Mouse (Mus musculus): ENCODE measurements around the gene Klhl9. TPM values are rescaled to one million over a fixed set of nuclear protein-coding genes. Genes with fewer than 3 reads are reported as not detected.

Klhl9 gene
- polyA plus RNA-seq, 1 experiment from 2014 or later = 177 TPM

DNA sequence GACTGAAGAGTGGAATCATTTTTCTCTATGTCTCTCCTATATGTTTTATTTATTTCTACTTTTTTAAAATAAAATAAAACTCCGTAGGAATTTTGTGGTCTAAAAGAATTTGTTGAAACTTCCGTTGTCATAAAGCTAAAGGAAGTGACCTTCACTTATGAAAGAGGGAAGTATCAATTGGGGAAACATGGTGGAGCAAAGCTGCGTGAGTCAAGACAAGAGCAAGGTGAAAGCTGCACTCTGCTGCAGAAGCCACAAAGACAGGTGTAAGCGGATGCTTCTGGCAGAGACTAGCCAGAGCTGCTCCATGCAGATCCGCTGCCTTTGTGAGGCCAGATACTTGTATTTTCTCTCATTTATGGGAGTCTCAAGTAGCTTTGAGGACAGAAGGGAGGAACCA is 23.5 kb downstream of the Klhl9 start:
- Histone ChIP-seq H3K27ac (replicated peaks; ENCODE audit: low read depth, low read length) (no peak overlapping the region), H3K27me3 (ENCODE audit: control insufficient read depth, insufficient read depth, low read length) (no peaks in the 10 kb centered on the region), H3K4me3 (replicated peaks; ENCODE audit: low read depth, low read length) (no peak overlapping the region), H3K4me2 (ENCODE audit: low read length) (no peak overlapping the region), H3K9ac (replicated peaks; ENCODE audit: low read length) (no peak overlapping the region), H3K4me1 (ENCODE audit: control insufficient read depth, insufficient read depth, low read length) (no peaks in the 10 kb centered on the region), H3K9me3 (ENCODE audit: control insufficient read depth, low read length) (no peaks in the 10 kb centered on the region), H3K36me3 (ENCODE audit: control insufficient read depth, insufficient read depth, low read length) (no peaks in the 10 kb centered on the region)
- 87% methylated on average over 5 of the region's 5 CpGs for WGBS
- DNase-seq (no peak), ATAC-seq (ENCODE audit: low FRiP score, low TSS enrichment) (no peak)

DNA sequence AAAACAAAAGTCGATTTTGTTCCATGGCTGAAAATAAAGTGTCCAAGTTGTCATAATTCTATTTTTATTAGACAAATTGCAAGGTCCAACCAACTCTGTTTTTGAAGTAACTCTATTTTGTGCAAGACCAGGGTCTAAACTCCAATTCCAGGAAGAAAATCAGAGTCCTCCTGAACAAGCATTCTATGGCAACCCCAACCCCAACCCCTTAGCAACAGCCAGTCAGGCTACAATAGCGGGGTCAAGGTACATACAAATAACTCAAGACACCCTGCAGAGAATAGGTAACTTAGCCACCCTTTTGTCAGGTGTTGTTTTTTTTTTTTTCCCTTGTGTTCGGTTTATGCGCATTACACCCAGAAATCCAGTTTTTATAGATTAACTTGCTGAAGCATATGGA is 24.5 kb downstream of the Klhl9 start:
- ATAC-seq (ENCODE audit: low FRiP score, low TSS enrichment) = no peak
- Histone ChIP-seq H3K4me1 (ENCODE audit: control insufficient read depth, insufficient read depth, low read length) (no peaks in the 10 kb centered on the region), H3K27me3 (ENCODE audit: control insufficient read depth, insufficient read depth, low read length) (no peaks in the 10 kb centered on the region), H3K4me3 (replicated peaks; ENCODE audit: low read depth, low read length) (no peak overlapping the region), H3K9me3 (ENCODE audit: control insufficient read depth, low read length) (no peaks in the 10 kb centered on the region), H3K4me2 (ENCODE audit: low read length) (no peak overlapping the region), H3K9ac (replicated peaks; ENCODE audit: low read length) (no peak overlapping the region), H3K36me3 (ENCODE audit: control insufficient read depth, insufficient read depth, low read length) (no peaks in the 10 kb centered on the region), H3K27ac (replicated peaks; ENCODE audit: low read depth, low read length) (no peak overlapping the region)
- WGBS = 87% methylated on average over 4 of the region's 4 CpGs
- DNase-seq = no peak

DNA sequence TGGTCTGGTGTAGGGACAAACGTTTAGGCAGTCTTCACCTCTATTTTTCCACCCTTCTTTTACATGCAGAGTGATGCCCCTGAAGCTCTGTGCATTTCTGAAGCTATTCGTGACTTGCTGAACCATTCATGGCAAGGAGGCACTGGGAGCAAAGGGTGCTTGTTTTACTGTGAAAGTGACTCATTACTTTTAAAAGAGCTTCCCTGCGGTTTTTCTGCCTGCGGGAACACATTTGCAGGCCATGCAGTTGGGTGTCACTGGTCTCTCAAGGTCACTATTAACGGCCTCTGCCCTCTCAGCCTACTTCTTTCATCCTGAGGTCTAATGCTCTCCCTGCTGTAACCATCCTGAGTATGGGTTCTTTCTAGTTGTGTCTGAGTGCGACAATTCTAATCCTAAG is 25.2 kb downstream of the Klhl9 start:
- Histone ChIP-seq H3K4me3 (replicated peaks; ENCODE audit: low read depth, low read length) (no peak overlapping the region), H3K4me2 (ENCODE audit: low read length) (no peak overlapping the region), H3K27ac (replicated peaks; ENCODE audit: low read depth, low read length) (no peak overlapping the region), H3K27me3 (ENCODE audit: control insufficient read depth, insufficient read depth, low read length) (no peaks in the 10 kb centered on the region), H3K4me1 (ENCODE audit: control insufficient read depth, insufficient read depth, low read length) (no peaks in the 10 kb centered on the region), H3K36me3 (ENCODE audit: control insufficient read depth, insufficient read depth, low read length) (no peaks in the 10 kb centered on the region), H3K9ac (replicated peaks; ENCODE audit: low read length) (no peak overlapping the region), H3K9me3 (ENCODE audit: control insufficient read depth, low read length) (no peaks in the 10 kb centered on the region)
- DNase-seq (no peak), ATAC-seq (ENCODE audit: low FRiP score, low TSS enrichment) (no peak)
- 71% methylated on average over 6 of the region's 6 CpGs for WGBS

DNA sequence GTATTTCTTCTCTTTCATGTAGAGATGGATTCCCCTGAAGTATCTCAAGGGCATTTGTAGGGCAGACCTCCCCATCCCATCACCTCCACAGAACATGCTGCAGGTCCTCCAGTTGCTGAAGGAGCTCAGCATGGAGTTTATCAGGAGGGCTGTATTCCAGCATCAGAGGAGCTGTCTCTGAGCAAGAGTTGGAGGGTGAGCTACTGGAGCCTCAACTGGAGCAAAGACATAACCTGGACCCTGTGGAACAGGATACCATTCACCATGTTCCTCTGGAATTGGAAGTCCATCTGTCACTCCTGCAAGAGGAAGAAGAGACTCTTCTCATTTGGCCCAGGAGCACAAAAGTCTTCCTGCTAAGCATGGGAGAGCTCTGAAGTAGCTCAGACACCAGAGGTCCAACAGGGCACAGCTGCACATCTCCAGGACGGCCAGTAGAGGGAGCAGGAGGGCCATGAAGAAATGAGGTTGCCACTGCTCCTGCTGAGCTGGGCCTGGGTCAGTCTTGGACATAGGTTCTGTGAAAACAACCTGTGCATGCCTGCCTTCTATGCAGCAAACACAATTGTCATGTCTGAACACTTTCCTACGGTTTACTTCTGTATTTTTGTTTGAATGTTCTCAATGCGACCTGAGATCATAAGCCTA is 25.9 kb downstream of the Klhl9 start:
- DNase-seq (peak; percentile 88), ATAC-seq (ENCODE audit: low FRiP score, low TSS enrichment) (peak; percentile 81)
- Histone ChIP-seq H3K27me3 (ENCODE audit: control insufficient read depth, insufficient read depth, low read length) (no peaks in the 10 kb centered on the region), H3K4me3 (replicated peaks; ENCODE audit: low read depth, low read length) (no peak overlapping the region), H3K9ac (replicated peaks; ENCODE audit: low read length) (no peak overlapping the region), H3K36me3 (ENCODE audit: control insufficient read depth, insufficient read depth, low read length) (no peaks in the 10 kb centered on the region), H3K9me3 (ENCODE audit: control insufficient read depth, low read length) (no peaks in the 10 kb centered on the region), H3K4me2 (ENCODE audit: low read length) (no peak overlapping the region), H3K4me1 (ENCODE audit: control insufficient read depth, insufficient read depth, low read length) (no peaks in the 10 kb centered on the region), H3K27ac (replicated peaks; ENCODE audit: low read depth, low read length) (no peak overlapping the region)
- WGBS = 26% methylated on average over 3 of the region's 3 CpGs

DNA sequence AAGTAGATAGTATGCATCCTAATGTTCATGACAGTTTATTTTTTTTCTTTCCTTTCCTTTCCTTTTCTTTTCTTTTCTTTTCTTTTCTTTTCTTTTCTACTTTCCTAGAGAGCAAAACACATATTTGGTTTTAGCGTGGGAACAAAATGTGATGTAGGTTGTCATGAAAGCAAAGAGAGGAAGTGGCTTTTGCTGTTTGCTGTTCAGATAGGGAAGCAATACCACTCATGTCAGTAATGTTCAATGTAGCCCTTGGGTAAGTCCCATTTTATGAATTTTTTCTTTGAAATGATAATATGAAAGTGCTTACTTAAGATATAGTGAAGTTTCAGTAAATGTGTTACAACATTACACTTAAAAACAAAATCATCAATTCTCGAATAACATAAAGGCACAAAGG is 28.9 kb downstream of the Klhl9 start:
- DNase-seq (no peak), ATAC-seq (ENCODE audit: low FRiP score, low TSS enrichment) (no peak)
- no peak overlapping the region for H3K4me2 ChIP-seq (ENCODE audit: low read length)
- H3K4me1 ChIP-seq (ENCODE audit: control insufficient read depth, insufficient read depth, low read length) = no peaks in the 10 kb centered on the region
- H3K4me3 ChIP-seq (replicated peaks; ENCODE audit: low read depth, low read length) = no peak overlapping the region
- WGBS = 91% methylated on average over 2 of the region's 2 CpGs
- no peaks in the 10 kb centered on the region for H3K36me3 ChIP-seq (ENCODE audit: control insufficient read depth, insufficient read depth, low read length)
- no peak overlapping the region for H3K9ac ChIP-seq (replicated peaks; ENCODE audit: low read length)
- no peaks in the 10 kb centered on the region for H3K9me3 ChIP-seq (ENCODE audit: control insufficient read depth, low read length)
- no peak overlapping the region for H3K27ac ChIP-seq (replicated peaks; ENCODE audit: low read depth, low read length)
- H3K27me3 ChIP-seq (ENCODE audit: control insufficient read depth, insufficient read depth, low read length) = no peaks in the 10 kb centered on the region

DNA sequence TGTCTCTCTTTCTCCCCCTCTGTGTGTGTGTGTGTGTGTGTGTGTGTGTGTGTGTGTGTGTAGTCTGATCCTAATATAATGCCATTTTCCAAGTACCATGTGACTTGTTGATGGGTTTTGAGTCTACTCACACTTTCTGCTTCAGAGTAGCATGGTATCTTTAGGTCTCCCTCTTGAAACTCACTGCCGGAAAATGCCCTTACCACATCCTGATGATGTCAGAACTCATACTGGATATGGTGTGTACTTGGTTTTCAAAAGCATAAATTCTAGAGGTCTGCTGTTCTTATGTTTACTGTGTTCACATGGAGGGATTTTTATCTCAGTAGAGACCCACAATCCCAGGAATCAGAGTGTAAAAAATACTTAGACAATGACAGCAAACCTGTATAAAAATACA is 29.7 kb downstream of the Klhl9 start:
- Histone ChIP-seq H3K27ac (replicated peaks; ENCODE audit: low read depth, low read length) (no peak overlapping the region), H3K4me2 (ENCODE audit: low read length) (no peak overlapping the region), H3K27me3 (ENCODE audit: control insufficient read depth, insufficient read depth, low read length) (no peaks in the 10 kb centered on the region), H3K4me1 (ENCODE audit: control insufficient read depth, insufficient read depth, low read length) (no peaks in the 10 kb centered on the region), H3K9ac (replicated peaks; ENCODE audit: low read length) (no peak overlapping the region), H3K36me3 (ENCODE audit: control insufficient read depth, insufficient read depth, low read length) (no peaks in the 10 kb centered on the region), H3K9me3 (ENCODE audit: control insufficient read depth, low read length) (no peaks in the 10 kb centered on the region), H3K4me3 (replicated peaks; ENCODE audit: low read depth, low read length) (no peak overlapping the region)
- 90% methylated on average over 1 of the region's 1 CpGs for WGBS
- ATAC-seq (ENCODE audit: low FRiP score, low TSS enrichment) (no peak), DNase-seq (no peak)

DNA sequence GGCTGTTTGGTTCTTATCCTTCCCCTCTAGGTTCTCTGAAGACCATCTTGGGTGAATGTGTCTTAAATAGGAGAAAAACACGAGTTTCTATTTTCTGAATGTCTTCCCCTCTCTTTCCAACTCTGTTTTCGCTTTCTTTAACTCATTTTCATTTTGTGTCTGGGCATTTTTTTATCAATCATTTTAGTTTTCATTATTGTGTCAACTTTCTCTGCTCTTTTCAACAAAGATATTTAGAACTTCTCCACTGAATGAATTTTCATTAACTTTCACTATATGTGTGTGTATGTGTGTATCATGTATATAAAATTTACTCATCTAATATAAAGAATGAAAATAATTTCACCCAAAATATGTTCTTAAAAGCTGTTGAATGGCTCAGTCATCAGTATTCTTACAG is 31.0 kb downstream of the Klhl9 start, which contains the start of gene Ifnab:
Gene Ifnab, minus strand, starts transcription at position 101 of the 400 bp plus-strand sequence.
- DNase-seq = no peak
- WGBS = 65% methylated on average over 2 of the region's 2 CpGs

DNA sequence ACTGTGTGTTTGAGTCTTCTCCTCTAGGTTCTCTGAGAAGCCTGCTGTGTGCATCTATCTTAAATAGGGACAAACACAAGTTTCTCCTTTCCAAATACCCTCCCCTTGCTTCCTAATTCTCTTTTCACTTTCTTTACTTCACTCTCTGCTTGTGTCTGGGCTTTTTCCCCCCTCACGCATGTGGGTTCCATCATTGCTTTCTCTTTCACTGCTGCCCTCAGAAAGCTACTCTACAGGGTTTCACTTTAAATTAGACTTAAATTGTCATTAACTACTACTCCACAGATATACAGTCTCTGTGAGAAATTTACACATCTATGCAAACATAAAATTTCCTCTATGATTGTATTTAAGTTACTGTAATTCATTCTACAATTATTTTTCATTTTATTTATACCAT is 38.5 kb downstream of the Klhl9 start, which contains the start of gene Ifna2:
Gene Ifna2, minus strand, starts transcription at position 101 of the 400 bp plus-strand sequence.
- no peak for DNase-seq
- no peak for ATAC-seq (ENCODE audit: low FRiP score, low TSS enrichment)
- Histone ChIP-seq H3K4me1 (ENCODE audit: control insufficient read depth, insufficient read depth, low read length) (no peaks in the 10 kb centered on the region), H3K4me2 (ENCODE audit: low read length) (no peak within 1 kb of the TSS), H3K27me3 (ENCODE audit: control insufficient read depth, insufficient read depth, low read length) (no peaks in the 10 kb centered on the region), H3K9ac (replicated peaks; ENCODE audit: low read length) (no peak within 1 kb of the TSS), H3K4me3 (replicated peaks; ENCODE audit: low read depth, low read length) (no peak within 1 kb of the TSS), H3K36me3 (ENCODE audit: control insufficient read depth, insufficient read depth, low read length) (no peaks in the 10 kb centered on the region), H3K9me3 (ENCODE audit: control insufficient read depth, low read length) (no peaks in the 10 kb centered on the region), H3K27ac (replicated peaks; ENCODE audit: low read depth, low read length) (no peak within 1 kb of the TSS)
- 86% methylated on average over 1 of the region's 1 CpGs for WGBS

More for the DNA sequence above, 31.0 kb downstream of the Klhl9 start, which contains the start of gene Ifnab:
- Histone ChIP-seq H3K27ac (replicated peaks; ENCODE audit: low read depth, low read length) (no peak within 1 kb of the TSS), H3K4me2 (ENCODE audit: low read length) (no peak within 1 kb of the TSS), H3K9ac (replicated peaks; ENCODE audit: low read length) (no peak within 1 kb of the TSS), H3K4me1 (ENCODE audit: control insufficient read depth, insufficient read depth, low read length) (no peaks in the 10 kb centered on the region), H3K36me3 (ENCODE audit: control insufficient read depth, insufficient read depth, low read length) (no peaks in the 10 kb centered on the region), H3K4me3 (replicated peaks; ENCODE audit: low read depth, low read length) (no peak within 1 kb of the TSS), H3K9me3 (ENCODE audit: control insufficient read depth, low read length) (no peaks in the 10 kb centered on the region), H3K27me3 (ENCODE audit: control insufficient read depth, insufficient read depth, low read length) (no peaks in the 10 kb centered on the region)
- no peak for ATAC-seq (ENCODE audit: low FRiP score, low TSS enrichment)

DNA sequence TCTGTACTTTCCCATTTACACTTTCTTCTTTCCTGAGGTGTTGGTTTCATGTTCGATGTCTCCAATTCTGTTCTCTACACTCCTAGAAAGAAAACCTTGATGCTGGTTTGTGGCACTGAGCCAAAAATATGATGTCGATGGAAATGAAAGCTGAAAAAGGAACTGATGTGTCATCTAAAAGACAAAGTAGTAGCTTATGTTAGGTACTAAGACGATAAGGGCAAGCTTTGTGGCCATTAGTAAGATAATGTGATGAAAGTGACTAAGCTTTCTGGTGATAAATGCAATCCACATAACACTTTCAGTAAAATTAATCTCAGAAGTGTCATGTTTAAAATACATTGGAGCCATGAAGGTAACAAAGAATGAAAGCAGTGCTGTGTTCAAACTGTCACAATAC is 40.9 kb downstream of the Klhl9 start:
- H3K9me3 ChIP-seq (ENCODE audit: control insufficient read depth, low read length) = no peaks in the 10 kb centered on the region
- ATAC-seq (ENCODE audit: low FRiP score, low TSS enrichment) (no peak), DNase-seq (no peak)
- H3K4me1 ChIP-seq (ENCODE audit: control insufficient read depth, insufficient read depth, low read length) = no peaks in the 10 kb centered on the region
- H3K4me3 ChIP-seq (replicated peaks; ENCODE audit: low read depth, low read length) = no peak overlapping the region
- no peaks in the 10 kb centered on the region for H3K36me3 ChIP-seq (ENCODE audit: control insufficient read depth, insufficient read depth, low read length)
- WGBS = 81% methylated on average over 3 of the region's 3 CpGs
- H3K9ac ChIP-seq (replicated peaks; ENCODE audit: low read length) = no peak overlapping the region
- no peak overlapping the region for H3K4me2 ChIP-seq (ENCODE audit: low read length)
- no peaks in the 10 kb centered on the region for H3K27me3 ChIP-seq (ENCODE audit: control insufficient read depth, insufficient read depth, low read length)
- H3K27ac ChIP-seq (replicated peaks; ENCODE audit: low read depth, low read length) = no peak overlapping the region
